Mouse (Mus musculus) myocyte (in vitro differentiated cells): Measurements from ENCODE around the gene 6430571L13Rik.
A peak's percentile ranks its signal among the peaks of the same experiment; 100 is the strongest.

ENCODE experiments used
- CEBPB ChIP-seq: IDR thresholded peaks from 2 replicates; pipeline ENCODE4 v1.6.1; 2011; ENCODE audit warnings: mild to moderate bottlenecking, moderate library complexity; ENCODE audit not compliant: poor library complexity, insufficient read depth, severe bottlenecking
- E2F4 ChIP-seq: IDR thresholded peaks from one replicate; pipeline ENCODE4 v1.6.1; 2011; ENCODE audit warnings: mild to moderate bottlenecking, control low read depth, moderate library complexity; ENCODE audit not compliant: insufficient read depth
- MAX ChIP-seq: IDR thresholded peaks from one replicate; pipeline ENCODE4 v1.6.1; 2011; ENCODE audit warnings: low read depth, mild to moderate bottlenecking, control low read depth
- MYOD1 ChIP-seq, 3 experiments: IDR thresholded peaks; one replicate each; pipeline ENCODE4 v1.6.1; 2011; ENCODE audit warnings: control low read depth in 2 of 3, low read depth in 2 of 3, mild to moderate bottlenecking in 2 of 3, moderate library complexity in 1 of 3; ENCODE audit not compliant: insufficient read length in 2 of 3, control insufficient read depth in 1 of 3
- MYOG ChIP-seq, 3 experiments: IDR thresholded peaks; one replicate each; pipeline ENCODE4 v1.6.1; 2011; ENCODE audit warnings: control low read depth in 2 of 3, low read depth in 2 of 3, mild to moderate bottlenecking in 2 of 3; ENCODE audit not compliant: insufficient read length in 2 of 3, control insufficient read depth in 1 of 3, insufficient read depth in 1 of 3
- POLR2A ChIP-seq: IDR thresholded peaks from one replicate; pipeline ENCODE4 v1.6.1; 2011; ENCODE audit warnings: low read depth, mild to moderate bottlenecking, control low read depth, moderate library complexity; ENCODE audit not compliant: insufficient read length
- POLR2AphosphoS2 ChIP-seq: IDR thresholded peaks from one replicate; pipeline ENCODE4 v1.6.1; 2011; ENCODE audit warnings: low read depth, control low read depth; ENCODE audit not compliant: insufficient read length
- REST ChIP-seq: IDR thresholded peaks from one replicate; pipeline ENCODE4 v1.6.1; 2011; ENCODE audit warnings: mild to moderate bottlenecking, control low read depth, moderate library complexity; ENCODE audit not compliant: insufficient read depth, insufficient read length
- TCF12 ChIP-seq: IDR thresholded peaks from one replicate; pipeline ENCODE4 v1.6.1; 2011; ENCODE audit warnings: mild to moderate bottlenecking, control low read depth; ENCODE audit not compliant: poor library complexity, insufficient read depth, severe bottlenecking
- TCF3 ChIP-seq: IDR thresholded peaks from one replicate; pipeline ENCODE4 v1.6.1; 2011; ENCODE audit warnings: low read depth, control low read depth; ENCODE audit not compliant: insufficient read length
- USF1 ChIP-seq: IDR thresholded peaks from one replicate; pipeline ENCODE4 v1.6.1; 2011; ENCODE audit warnings: low read depth, mild to moderate bottlenecking, control low read depth, moderate library complexity

DNA sequence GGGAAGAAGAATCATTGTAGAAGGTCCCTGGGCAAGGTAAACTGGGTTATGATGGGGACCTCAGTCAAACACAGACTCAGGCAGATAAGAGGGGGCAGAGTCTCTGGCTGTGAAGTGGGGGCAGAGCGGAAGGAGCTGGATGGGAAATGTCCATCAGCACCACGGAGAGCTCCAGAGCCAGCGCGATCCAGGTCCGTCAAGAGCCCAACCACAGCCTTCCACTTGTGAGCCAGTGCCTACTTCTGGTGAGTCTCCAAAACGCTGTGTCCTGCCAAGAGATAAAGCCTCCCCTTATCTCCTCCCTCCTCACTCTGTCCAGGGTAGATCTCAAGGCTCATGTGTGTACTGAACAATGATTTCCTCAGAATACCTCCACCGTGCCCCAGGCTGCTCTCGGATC is 41.3 kb downstream of the 6430571L13Rik start:
- TF ChIP-seq USF1, result no peak
- no peak for TF ChIP-seq POLR2A
- TF ChIP-seq POLR2AphosphoS2, result no peak
- TF ChIP-seq MYOD1 (IDR thresholded peaks at IDR 0.05; ENCODE audit: control insufficient read depth in 1 of 3, insufficient read length in 2 of 3, low read depth in 2 of 3), result no peak
- no peak for TF ChIP-seq MYOG (IDR thresholded peaks at IDR 0.05; ENCODE audit: control insufficient read depth in 1 of 3, insufficient read depth in 1 of 3, insufficient read length in 2 of 3, low read depth in 2 of 3)
- no peak for TF ChIP-seq MAX
- TF ChIP-seq E2F4, result no peak
- no peak for TF ChIP-seq TCF12
- TF ChIP-seq REST, result peak; percentile 87
- no peak for TF ChIP-seq CEBPB
- TF ChIP-seq TCF3, result no peak
